Mouse (Mus musculus) liver, embryonic 14.5 days (tissue): ENCODE results near the gene Wdr45.

Experiments used
- CTCF ChIP-seq: IDR thresholded peaks from 2 replicates; pipeline ENCODE4 v1.5.1; 2016; ENCODE audit warnings: antibody characterized with exemption, low read depth, control low read depth
- EP300 ChIP-seq: IDR thresholded peaks from 2 replicates; pipeline ENCODE4 v1.6.1; 2016; ENCODE audit warnings: antibody characterized with exemption, low read depth

GRCm38 (mm10) chrX:7678986-7679385 is 35.1 kb upstream of the Wdr45 start:
- TF ChIP-seq CTCF (no peak), EP300 (no peak)
